Mouse (Mus musculus) embryonic facial prominence, embryonic 11.5 days (tissue): ENCODE results near the gene Batf3. TPM values are rescaled to one million over a fixed set of nuclear protein-coding genes. Genes with fewer than 3 reads are reported as not detected.

ENCODE experiments used
- ATAC-seq: fragments of 200-750 bp; cut with Nextera tagmentation; replicated peaks from 2 replicates; pipeline ENCODE4 v1.8.0; 2017; ENCODE audit warnings: low read depth; ENCODE audit not compliant: insufficient number of reproducible peaks, low FRiP score, low TSS enrichment
- DNase-seq: peaks from one replicate; pipeline ENCODE4 v3.0.0-alpha.2; 2015; ENCODE audit warnings: low spot score
- H3K27ac ChIP-seq: fragments of 300-500 bp; sonication (generic); replicated peaks from 2 replicates; pipeline ENCODE4 v1.5.1; 2014; ENCODE audit warnings: mild to moderate bottlenecking, low read depth, low read length, control low read depth
- H3K27me3 ChIP-seq: fragments of 300-500 bp; sonication (generic); 2 replicates; pipeline ENCODE4 v1.6.1; 2014; ENCODE audit warnings: mild to moderate bottlenecking, low read length, moderate library complexity, mixed read lengths; ENCODE audit not compliant: control insufficient read depth, insufficient read depth
- H3K36me3 ChIP-seq: fragments of 300-500 bp; sonication (generic); replicated peaks from 2 replicates; pipeline ENCODE4 v1.6.1; 2014; ENCODE audit warnings: low read depth, mild to moderate bottlenecking, low read length, moderate library complexity, mixed read lengths; ENCODE audit not compliant: control insufficient read depth, insufficient read depth
- H3K4me1 ChIP-seq: fragments of 300-500 bp; sonication (generic); 2 replicates; pipeline ENCODE4 v1.6.1; 2014; ENCODE audit warnings: low read length, mixed read lengths; ENCODE audit not compliant: control insufficient read depth, insufficient read depth
- H3K4me2 ChIP-seq: fragments of 300-500 bp; sonication (generic); 2 replicates; pipeline ENCODE4 v1.6.1; 2014; ENCODE audit warnings: low read depth, mild to moderate bottlenecking, control low read depth, low read length, moderate library complexity
- H3K4me3 ChIP-seq: fragments of 300-500 bp; sonication (generic); 2 replicates; pipeline ENCODE4 v1.5.1; 2014; ENCODE audit warnings: low read depth, low read length, control low read depth
- H3K9ac ChIP-seq: fragments of 300-500 bp; sonication (generic); replicated peaks from 2 replicates; pipeline ENCODE4 v1.6.1; 2014; ENCODE audit warnings: mild to moderate bottlenecking, control low read depth, low read length
- H3K9me3 ChIP-seq: fragments of 300-500 bp; sonication (generic); replicated peaks from 2 replicates; pipeline ENCODE4 v1.6.1; 2016; ENCODE audit warnings: mild to moderate bottlenecking, low read length, inconsistent platforms, mixed read lengths; ENCODE audit not compliant: control insufficient read depth
- WGBS: fragments of 180-500 bp; shearing (Covaris S2); extraction: QIAGEN DNeasy Blood & Tissue Kit; methylation state at CpG from one replicate; pipeline ENCODE4 v1.1.7; 2014; 5-methylcytosine and 5-hydroxymethylcytosine counted together
- polyA plus RNA-seq: library from polyadenylated mRNA; unstranded; fragments of >200 nt; fragmentation: Nextera tagmentation; extraction: Ambion mirVana; gene quantifications from 2 replicates; pipeline ENCODE4 v1.2.1, GENCODE M21; 2014

The Batf3 gene
- polyA plus RNA-seq, 1 experiment from 2014 or later, result 9.8 TPM

DNA sequence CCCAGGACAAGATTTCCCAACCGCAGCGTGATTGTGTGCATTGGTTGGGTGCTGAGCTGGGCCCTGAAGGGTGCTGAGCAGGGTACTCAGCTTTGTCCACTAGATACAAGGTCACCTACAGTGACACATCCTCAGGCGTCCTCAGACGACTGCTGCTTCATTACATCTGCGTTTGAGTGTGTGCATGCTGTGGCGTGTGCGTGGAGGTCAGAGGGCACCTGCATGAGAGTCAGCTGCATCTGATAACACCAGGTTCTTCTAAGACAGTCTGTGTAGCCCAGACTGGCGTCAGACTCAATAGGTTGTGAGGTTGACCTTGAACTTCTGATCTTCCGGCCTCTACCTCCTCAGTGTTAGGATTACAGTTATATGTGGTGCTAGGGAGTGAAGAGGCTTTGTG, 7.6 kb downstream of the Batf3 start:
- Histone ChIP-seq H3K27me3 (no peaks in the 10 kb centered on the region), H3K9me3 (no peaks in the 10 kb centered on the region), H3K9ac (no peak overlapping the region), H3K27ac (no peak overlapping the region), H3K4me1 (no peaks in the 10 kb centered on the region), H3K36me3 (no peaks in the 10 kb centered on the region), H3K4me3 (no peak overlapping the region), H3K4me2 (no peak overlapping the region)
- WGBS, result 79% methylated on average over 9 of the region's 9 CpGs
- DNase-seq (no peak), ATAC-seq (no peak)

DNA sequence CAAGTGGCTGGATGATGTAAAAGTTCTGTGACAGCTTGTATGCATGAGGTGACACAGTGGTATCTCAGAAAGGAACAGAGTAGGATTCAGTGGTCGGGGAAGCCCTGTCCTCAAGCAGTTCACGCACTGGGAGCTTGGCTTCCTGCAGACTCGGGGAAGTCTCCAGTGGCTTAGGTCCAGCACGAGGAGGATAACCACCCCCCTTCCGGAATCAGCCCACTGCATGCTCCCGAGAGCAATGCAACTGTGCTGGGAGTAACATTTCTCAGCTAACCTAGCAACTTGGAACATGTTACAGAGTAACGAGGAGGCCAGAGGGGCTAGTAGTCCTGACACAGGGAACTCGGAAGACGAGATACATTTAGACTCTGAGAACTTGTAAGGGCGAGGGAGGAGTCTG, 9.7 kb downstream of the Batf3 start:
- no peak overlapping the region for H3K27ac ChIP-seq
- H3K27me3 ChIP-seq, result no peaks in the 10 kb centered on the region
- no peak overlapping the region for H3K4me2 ChIP-seq
- no peaks in the 10 kb centered on the region for H3K36me3 ChIP-seq
- ATAC-seq (no peak), DNase-seq (no peak)
- H3K4me3 ChIP-seq, result no peak overlapping the region
- no peak overlapping the region for H3K9ac ChIP-seq
- H3K4me1 ChIP-seq, result no peaks in the 10 kb centered on the region
- no peaks in the 10 kb centered on the region for H3K9me3 ChIP-seq
- WGBS, result 71% methylated on average over 10 of the region's 10 CpGs

DNA sequence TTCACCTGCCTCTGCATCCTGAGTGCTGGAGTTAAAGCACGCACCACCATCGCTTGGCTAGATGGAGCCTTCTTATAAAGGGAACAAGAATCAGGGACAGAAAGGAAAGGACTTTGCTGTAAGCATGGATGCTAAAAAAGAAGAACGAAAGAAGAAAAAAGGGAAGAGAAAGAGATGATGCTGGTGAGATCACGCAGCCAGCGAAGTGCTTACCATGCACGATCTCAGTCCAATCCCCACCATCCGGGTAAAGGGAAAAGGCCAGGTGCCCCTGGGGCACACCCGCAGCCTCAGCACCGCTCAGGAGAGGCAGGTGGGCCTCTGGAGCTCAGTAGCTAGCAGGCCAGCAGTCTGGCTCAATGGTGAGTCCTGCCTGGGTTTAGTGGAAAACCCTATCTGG, 12.3 kb downstream of the Batf3 start:
- no peak overlapping the region for H3K9ac ChIP-seq
- H3K9me3 ChIP-seq, result no peaks in the 10 kb centered on the region
- no peak overlapping the region for H3K27ac ChIP-seq
- no peaks in the 10 kb centered on the region for H3K27me3 ChIP-seq
- H3K4me3 ChIP-seq, result no peak overlapping the region
- H3K36me3 ChIP-seq, result no peaks in the 10 kb centered on the region
- 88% methylated on average over 9 of the region's 9 CpGs for WGBS
- H3K4me1 ChIP-seq, result no peaks in the 10 kb centered on the region
- DNase-seq (no peak), ATAC-seq (no peak)
- H3K4me2 ChIP-seq, result no peak overlapping the region

DNA sequence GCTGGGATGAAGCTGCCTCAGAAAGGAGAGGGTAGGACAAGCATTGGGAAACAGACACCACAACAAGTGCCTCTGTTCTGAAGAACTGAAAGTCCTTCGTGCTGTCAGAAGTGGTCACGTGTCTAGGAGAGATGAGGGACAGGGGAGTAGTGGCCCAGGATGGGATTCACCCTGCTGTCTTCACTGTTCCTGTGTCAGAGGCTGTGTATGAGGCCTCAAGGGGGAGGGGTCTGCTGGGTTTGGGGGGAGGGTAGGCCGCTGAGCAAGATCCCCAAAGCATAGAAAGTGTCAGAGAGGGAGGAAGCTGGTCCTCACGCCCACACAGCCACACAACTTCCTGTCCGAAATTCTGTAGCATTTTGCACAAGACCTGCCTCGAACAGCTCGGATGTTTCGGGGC, 13.5 kb downstream of the Batf3 start:
- no peak for ATAC-seq
- H3K9me3 ChIP-seq, result no peaks in the 10 kb centered on the region
- WGBS, result 53% methylated on average over 8 of the region's 8 CpGs
- H3K4me2 ChIP-seq, result no peak overlapping the region
- H3K9ac ChIP-seq, result no peak overlapping the region
- no peak overlapping the region for H3K27ac ChIP-seq
- no peaks in the 10 kb centered on the region for H3K27me3 ChIP-seq
- H3K4me1 ChIP-seq, result no peaks in the 10 kb centered on the region
- H3K36me3 ChIP-seq, result no peaks in the 10 kb centered on the region
- DNase-seq, result no peak
- H3K4me3 ChIP-seq, result no peak overlapping the region

DNA sequence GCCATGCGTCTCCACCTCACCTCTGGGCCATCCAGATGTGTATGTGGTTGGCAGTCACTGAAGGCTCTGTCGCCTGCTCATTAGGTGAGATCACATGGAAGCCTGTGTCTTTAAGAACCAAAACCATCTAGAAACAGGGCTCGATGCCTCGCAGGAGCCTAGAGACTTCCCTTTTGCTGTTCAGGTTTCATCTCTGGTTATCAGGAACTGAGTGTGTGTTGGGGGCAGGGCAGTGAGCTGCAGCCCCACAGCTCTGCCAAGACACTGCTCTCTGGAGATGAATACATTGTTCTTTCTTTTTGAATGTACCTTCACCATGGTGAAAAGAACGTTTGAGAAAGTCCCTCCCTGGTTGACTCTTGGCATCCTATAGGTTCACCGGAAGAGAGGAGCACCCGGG, 17.2 kb downstream of the Batf3 start:
- H3K4me1 ChIP-seq, result no peaks in the 10 kb centered on the region
- no peaks in the 10 kb centered on the region for H3K36me3 ChIP-seq
- WGBS, result 76% methylated on average over 7 of the region's 7 CpGs
- H3K9me3 ChIP-seq, result no peaks in the 10 kb centered on the region
- no peak overlapping the region for H3K9ac ChIP-seq
- no peak overlapping the region for H3K27ac ChIP-seq
- no peak for ATAC-seq
- H3K4me2 ChIP-seq, result no peak overlapping the region
- DNase-seq, result no peak
- H3K27me3 ChIP-seq, result no peaks in the 10 kb centered on the region
- H3K4me3 ChIP-seq, result no peak overlapping the region

DNA sequence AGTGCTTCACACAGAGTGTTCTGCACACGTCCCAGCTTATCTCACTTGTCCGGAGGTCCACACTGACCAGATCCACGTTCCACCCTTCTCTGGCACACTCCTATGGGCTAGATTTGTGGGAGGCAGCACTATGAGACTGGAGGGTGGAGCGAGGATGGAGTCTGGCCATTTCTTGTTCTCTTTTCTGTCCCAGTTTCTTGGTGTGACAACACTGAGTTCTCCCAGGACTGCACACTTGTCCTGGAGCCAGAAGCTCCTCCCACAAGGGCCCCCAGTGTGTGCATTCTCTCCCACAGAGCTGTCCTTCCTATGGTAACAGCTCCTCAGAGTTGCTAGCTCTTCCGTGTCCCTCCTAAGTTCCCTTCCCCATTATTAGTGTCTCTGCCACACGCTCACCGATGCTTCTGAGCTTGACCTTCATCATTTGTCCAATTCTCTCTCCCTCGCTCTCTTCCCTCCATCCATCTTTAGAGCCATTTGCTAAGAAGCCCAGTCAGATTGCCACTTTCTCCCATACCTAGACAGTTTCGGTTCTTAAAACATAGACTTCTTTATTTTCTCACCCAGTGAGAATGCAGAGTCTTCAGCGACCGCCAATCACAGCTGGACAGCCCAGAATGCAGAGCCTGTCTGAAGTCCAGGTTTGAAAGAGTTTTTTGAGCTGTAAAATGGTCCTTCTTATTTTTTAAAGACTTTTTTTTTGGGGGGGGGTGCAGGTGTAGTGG, 18.0 kb downstream of the Batf3 start:
- Histone ChIP-seq H3K27me3 (no peaks in the 10 kb centered on the region), H3K27ac (no peak overlapping the region), H3K4me3 (no peak overlapping the region), H3K4me1 (no peaks in the 10 kb centered on the region), H3K4me2 (no peak overlapping the region), H3K9me3 (no peaks in the 10 kb centered on the region), H3K9ac (no peak overlapping the region), H3K36me3 (no peaks in the 10 kb centered on the region)
- no peak for DNase-seq
- ATAC-seq, result no peak
- WGBS, result 86% methylated on average over 11 of the region's 11 CpGs

DNA sequence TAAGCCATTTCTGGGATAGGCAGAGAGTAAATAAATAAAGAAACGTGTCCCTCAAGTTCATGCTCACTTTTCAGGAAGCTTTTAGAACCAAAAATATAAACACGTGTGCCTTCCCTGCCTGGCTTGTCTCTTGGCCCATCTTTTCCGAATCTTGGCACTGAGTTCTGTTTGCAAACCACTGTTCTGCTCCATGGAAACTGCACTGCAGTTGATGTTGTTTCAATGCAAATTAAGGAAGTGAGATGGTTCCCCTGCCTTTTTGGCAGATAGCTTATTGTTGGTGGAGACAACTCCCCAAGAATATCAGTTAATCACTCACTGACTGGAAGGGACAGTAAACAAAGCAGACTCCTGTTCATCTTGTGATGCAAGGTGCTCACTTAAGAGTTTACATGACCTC, 25.1 kb downstream of the Batf3 start:
- ATAC-seq (no peak), DNase-seq (no peak)
- Histone ChIP-seq H3K9ac (no peak overlapping the region), H3K27ac (no peak overlapping the region), H3K4me2 (no peak overlapping the region), H3K4me3 (no peak overlapping the region), H3K4me1 (peaks cover 2% of the 10 kb centered on the region; the same call in 1 of the 2 replicates), H3K9me3 (no peaks in the 10 kb centered on the region), H3K27me3 (no peaks in the 10 kb centered on the region), H3K36me3 (no peaks in the 10 kb centered on the region)
- 77% methylated on average over 3 of the region's 3 CpGs for WGBS

DNA sequence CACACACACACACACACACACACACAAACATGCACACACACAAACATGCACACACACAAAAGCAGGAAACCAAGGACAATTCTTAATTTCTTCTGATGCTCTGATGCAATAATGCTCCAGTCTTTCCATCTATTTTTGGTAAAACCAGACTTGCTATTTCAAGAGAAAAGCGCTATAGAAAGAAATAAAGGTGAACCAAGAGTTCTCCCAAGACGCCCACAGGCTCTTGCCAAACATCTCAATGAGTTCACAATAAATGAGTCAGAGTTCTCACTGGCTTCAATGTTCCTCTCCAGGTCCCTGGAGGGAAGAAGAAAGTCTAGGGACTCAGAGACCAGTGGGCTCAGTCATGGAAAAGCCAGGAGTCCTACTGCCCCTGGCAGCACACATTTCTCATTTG, 26.0 kb downstream of the Batf3 start:
- Histone ChIP-seq H3K36me3 (no peaks in the 10 kb centered on the region), H3K4me1 (peaks cover 2% of the 10 kb centered on the region; the same call in 1 of the 2 replicates), H3K27ac (no peak overlapping the region), H3K27me3 (no peaks in the 10 kb centered on the region), H3K4me2 (no peak overlapping the region), H3K4me3 (no peak overlapping the region), H3K9me3 (no peaks in the 10 kb centered on the region), H3K9ac (no peak overlapping the region)
- no peak for ATAC-seq
- DNase-seq, result no peak
- 92% methylated on average over 2 of the region's 2 CpGs for WGBS
